Mouse (Mus musculus) cerebral cortex, adult 2 months (tissue): ENCODE results near the gene Hist1h2bg.

ENCODE experiments used
- WGBS: fragments of 180-500 bp; shearing (Covaris S2); methylation state at CpG from one replicate; pipeline ENCODE4 v1.1.7; 2018; 5-methylcytosine and 5-hydroxymethylcytosine counted together

The Hist1h2bg gene

GRCm38 (mm10) chr13:23561883-23562659 is 9.1 kb upstream of the Hist1h2bg start, which contains the start of gene Hist1h3e:
TSS of gene Hist1h3e (minus strand) at chr13:23562369.
- WGBS = under 1% methylated on average over 58 of the region's 67 CpGs

- under 1% methylated on average over 18 of the region's 18 CpGs for WGBS
Measured at GRCm38 (mm10) chr13:23562699-23563462, 8.3 kb upstream of the Hist1h2bg start.

GRCm38 (mm10) chr13:23564482-23564881 is 6.7 kb upstream of the Hist1h2bg start:
- WGBS = 91% methylated on average over 2 of the region's 2 CpGs

DNA sequence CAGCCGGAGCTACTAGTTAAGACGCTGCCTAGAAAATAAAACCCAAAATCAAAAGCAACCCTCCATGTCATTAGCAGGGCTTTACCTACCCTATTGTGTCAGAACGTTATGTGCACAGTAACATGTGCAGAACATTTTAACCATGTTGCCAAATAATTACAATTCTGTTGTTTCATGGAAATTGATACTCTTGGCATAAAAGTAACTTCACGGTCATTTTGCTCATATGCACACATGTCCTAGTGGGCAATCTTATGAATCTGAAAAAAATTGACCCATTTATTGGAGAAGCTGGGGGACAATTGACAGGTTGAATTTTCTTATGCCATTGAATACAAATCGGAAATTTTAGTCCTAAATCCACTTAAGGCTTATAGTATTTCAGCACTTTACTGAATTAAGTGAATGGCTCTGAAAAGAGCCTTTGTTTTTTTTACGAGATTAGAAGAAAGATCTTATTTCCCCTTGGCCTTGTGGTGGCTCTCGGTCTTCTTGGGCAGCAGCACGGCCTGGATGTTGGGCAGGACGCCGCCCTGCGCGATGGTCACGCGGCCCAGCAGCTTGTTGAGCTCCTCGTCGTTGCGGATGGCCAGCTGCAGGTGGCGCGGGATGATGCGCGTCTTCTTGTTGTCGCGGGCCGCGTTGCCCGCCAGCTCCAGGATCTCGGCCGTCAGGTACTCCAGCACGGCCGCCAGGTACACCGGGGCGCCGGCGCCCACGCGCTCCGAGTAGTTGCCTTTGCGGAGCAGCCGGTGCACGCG is 755 bp upstream of the Hist1h2bg start:
- WGBS = 2% methylated on average over 29 of the region's 41 CpGs

DNA sequence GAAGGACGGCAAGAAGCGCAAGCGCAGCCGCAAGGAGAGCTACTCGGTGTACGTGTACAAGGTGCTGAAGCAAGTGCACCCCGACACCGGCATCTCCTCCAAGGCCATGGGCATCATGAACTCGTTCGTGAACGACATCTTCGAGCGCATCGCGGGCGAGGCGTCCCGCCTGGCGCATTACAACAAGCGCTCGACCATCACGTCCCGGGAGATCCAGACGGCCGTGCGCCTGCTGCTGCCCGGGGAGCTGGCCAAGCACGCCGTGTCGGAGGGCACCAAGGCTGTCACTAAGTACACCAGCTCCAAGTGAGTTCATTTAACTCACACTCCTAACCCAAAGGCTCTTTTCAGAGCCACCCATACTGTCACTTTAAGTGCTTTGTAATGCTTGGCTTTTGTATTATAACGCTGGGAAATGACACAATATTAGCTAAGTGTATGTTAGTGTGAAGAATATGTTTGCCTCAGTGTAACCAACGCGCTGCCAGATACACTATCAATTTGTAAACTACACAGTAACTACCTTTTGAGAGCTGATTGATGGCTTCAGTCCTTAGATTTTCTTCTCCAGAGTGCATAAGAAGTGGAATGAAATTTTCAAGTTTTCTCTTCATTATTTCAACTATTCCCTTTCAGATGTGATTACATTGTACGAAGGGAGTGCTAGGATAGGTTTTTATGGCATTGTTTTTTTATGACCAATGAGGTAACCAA is 465 bp downstream of the Hist1h2bg start:
- 1% methylated on average over 18 of the region's 34 CpGs for WGBS

DNA sequence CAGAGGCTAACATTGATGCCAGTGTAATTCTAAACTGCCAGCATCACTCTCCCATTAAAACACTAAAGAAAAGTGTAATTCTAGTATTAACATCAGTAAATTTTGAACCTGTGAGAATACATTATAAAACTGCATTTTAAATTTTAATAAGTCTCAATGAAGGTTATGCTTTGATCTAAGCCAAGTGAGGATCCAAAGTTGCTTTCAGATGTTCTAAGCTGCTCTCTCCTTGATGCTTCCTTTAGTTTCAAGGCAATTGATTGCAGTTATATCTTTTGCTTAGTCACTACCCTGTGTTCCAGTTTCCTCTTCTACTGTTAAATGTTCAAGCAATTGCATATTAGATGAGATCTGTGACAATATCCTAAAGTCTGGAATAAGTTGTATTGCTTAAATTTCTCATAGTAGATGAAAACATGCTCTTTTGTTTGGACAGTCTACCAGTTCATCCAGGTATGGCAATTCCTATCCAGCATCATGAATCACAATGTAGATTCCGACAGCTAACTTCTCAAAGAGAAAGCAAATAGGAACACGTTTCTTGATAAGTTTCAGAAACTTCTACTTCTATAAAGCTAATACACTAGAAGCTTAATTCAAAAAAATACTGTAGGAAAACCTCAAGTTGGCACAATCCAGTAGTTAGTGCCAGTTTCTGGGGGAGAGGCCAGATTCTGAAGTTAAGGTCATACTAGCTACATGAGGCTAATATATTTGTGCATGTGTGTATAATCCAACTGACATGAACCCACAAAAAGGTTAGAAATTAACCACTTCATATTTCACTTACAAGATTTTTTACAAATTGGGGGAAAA is 1.2 kb downstream of the Hist1h2bg start:
- 33% methylated on average over 2 of the region's 2 CpGs for WGBS

DNA sequence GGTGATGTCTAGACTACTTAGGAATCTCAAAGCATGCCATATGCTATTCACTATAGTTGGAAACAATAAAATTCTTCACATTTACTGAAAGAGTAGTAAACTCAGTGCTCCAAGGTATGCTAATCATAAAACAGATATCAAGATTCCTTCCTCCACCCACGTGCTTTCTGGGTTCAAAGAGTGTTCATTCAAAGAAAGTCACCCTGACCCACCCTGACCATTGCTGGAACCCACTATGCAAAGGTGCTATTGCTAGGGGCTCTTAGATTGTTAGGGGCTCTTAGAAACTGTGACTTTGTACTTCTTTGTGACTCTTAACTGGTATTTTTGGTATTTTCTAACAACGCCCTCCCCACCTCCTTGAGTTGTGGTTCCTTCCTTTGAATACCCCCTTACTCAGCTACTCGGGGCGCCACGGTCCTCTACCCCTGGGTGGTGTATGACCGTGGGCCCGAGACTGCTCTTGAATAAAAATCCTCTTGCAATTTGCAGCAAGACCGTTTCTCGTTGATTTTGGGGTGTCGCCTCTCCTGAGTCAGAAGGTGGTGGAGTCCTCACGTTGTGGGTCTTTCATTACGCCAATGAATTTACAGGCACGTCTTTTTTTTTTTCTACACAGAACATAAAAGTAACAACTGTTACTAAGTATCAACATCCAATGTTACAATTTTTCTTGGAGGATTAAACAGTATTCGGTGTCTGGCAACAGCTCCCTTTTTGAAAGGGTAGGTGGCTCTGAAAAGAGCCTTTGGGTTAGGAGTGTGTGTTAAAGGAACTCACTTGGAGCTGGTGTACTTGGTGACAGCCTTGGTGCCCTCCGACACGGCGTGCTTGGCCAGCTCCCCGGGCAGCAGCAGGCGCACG is 2.1 kb downstream of the Hist1h2bg start:
- 10% methylated on average over 20 of the region's 20 CpGs for WGBS

GRCm38 (mm10) chr13:23573898-23574524 is 2.8 kb downstream of the Hist1h2bg start, which contains the start of the genes Hist1h2bf and Hist1h2ad:
TSS of gene Hist1h2bf (minus strand) at chr13:23574196.
TSS of gene Hist1h2ad (plus strand) at chr13:23574381.
- under 1% methylated on average over 37 of the region's 42 CpGs for WGBS

DNA sequence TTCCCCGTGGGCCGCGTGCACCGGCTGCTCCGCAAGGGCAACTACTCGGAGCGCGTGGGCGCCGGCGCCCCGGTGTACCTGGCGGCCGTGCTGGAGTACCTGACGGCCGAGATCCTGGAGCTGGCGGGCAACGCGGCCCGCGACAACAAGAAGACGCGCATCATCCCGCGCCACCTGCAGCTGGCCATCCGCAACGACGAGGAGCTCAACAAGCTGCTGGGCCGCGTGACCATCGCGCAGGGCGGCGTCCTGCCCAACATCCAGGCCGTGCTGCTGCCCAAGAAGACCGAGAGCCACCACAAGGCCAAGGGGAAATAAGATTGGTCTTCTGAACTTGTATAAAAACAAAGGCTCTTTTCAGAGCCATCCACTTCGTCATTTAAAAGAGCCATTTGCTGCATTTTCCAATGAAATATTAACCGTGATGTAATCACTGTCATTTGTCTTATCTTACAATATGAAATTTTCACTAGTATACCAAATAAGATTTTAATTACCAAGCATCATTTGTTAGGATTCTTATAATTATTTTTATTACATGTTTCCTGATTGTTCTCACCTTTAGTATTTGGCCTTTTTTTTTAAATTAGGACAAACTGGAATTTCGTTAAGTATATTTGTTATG is 3.5 kb downstream of the Hist1h2bg start:
- 2% methylated on average over 12 of the region's 39 CpGs for WGBS

- 2% methylated on average over 18 of the region's 18 CpGs for WGBS
Measured at GRCm38 (mm10) chr13:23575271-23575851, 4.2 kb downstream of the Hist1h2bg start, which contains the start of gene Hist1h3d. TSS of gene Hist1h3d (plus strand) at chr13:23575763.

- 3% methylated on average over 17 of the region's 40 CpGs for WGBS
Measured at GRCm38 (mm10) chr13:23575864-23576313, 4.7 kb downstream of the Hist1h2bg start.

DNA sequence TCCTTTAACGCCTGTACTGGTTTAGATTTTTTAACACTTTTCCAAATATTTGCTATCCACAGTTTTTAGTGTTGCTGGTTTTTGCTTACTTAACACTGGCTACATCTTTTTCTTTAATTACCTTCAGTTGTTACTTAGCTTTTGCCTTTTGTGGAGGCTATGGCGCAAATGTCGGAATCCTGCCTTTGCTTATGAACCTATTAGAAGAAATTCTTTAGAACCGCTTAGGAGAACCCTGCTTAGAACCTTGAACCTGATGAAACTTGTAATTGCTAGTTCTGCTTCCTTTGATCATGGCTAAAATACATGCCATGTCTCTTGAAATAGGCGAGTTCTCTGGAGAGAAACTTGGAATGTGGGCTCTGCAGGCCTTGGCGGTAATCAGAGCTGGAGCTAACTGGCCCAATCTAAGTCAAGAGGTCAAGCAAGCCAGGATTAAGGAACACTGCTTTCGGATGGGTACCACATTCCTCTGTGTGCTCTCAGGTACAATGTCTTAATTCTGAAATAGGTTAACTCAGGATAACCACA is 5.2 kb downstream of the Hist1h2bg start:
- 56% methylated on average over 7 of the region's 7 CpGs for WGBS

DNA sequence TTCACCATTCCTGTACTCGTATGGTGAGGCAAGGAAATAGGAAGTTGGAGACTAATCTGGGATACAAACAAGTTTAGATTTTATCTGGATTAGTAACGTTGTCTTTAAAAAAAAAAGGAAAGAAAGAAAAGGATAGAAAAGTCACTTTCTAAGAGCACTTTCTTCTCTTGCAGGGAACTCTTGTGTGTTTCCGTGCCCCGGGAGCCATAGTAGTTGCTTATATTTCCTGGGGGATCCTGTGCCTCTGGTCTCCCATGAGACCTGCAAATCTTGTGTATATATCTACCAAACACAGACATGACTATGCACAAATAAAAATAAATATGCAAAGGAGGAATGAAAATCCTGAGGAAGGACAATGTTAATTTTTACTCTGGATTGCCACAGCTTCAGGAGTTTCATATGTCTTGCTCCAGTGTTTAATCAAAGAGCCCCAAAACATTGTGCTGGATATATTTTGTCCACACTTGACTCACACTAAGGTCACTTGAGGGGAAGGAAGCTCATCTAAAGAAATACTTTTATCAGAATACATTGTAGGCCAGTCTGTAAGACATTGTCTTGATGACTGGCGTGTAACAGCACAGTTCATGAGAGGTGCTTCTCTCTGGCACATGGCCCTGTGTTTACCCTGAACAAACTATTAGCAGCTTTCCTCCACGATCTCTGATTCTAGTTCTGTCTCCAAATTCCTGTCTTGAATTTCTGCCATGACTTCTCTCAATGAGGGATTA is 5.9 kb downstream of the Hist1h2bg start:
- WGBS = 66% methylated on average over 6 of the region's 6 CpGs

GRCm38 (mm10) chr13:23577835-23578234 is 6.6 kb downstream of the Hist1h2bg start:
- 95% methylated on average over 1 of the region's 1 CpGs for WGBS

GRCm38 (mm10) chr13:23581408-23582218 is 10.4 kb downstream of the Hist1h2bg start, which contains the start of gene Hist1h4d:
TSS of gene Hist1h4d (plus strand) at chr13:23581598.
- WGBS = under 1% methylated on average over 43 of the region's 43 CpGs
